Mouse (Mus musculus) activated CD4-positive, CD25-positive, alpha-beta regulatory T cell (primary cell): ENCODE results near the gene 1700006A11Rik. TPM values are rescaled to one million over a fixed set of nuclear protein-coding genes. Genes with fewer than 3 reads are reported as not detected.

Experiments used
- polyA plus RNA-seq, 2 experiments: library from polyadenylated mRNA; unstranded; fragments of 100-300 nt; shearing (Covaris generic); gene quantifications; one replicate each; pipeline ENCODE4 v1.2.1; 2017

1700006A11Rik gene
- not detected for polyA plus RNA-seq

GRCm38 (mm10) chr3:124425940-124426339 lies at the start of gene 1700006A11Rik:
Gene 1700006A11Rik (minus strand): TSS chr3:124426040.

Other genes starting within 250 kb of the 1700006A11Rik start
- gene Tram1l1, start 105.2 kb downstream of the 1700006A11Rik start, polyA plus RNA-seq, result under 1 TPM in 1 of 2 experiments, not detected in 1; 0.18 TPM
- not detected for gene 1700003H04Rik, start 155.1 kb upstream of the 1700006A11Rik start, polyA plus RNA-seq